Mouse (Mus musculus): Measurements from ENCODE around the gene Fbxl16. TPM values are rescaled to one million over a fixed set of nuclear protein-coding genes. Genes with fewer than 3 reads are reported as not detected.
"Not testable (repeated sequence)": the region's sequence is repeated elsewhere in the genome, so short reads cannot be mapped to it uniquely, and the experiment has no call there.

Gene Fbxl16
- total RNA-seq, 4 experiments from 2014 or later, result 0.27 to 1.0 (median 0.71) TPM

- no peak for DNase-seq (ENCODE audit: low spot score in 2 of 2)
Measured at GRCm38 (mm10) chr17:25795609-25796092, 13.2 kb upstream of the Fbxl16 start, which contains the start of gene AC134908.4. Gene AC134908.4 (minus strand): TSS chr17:25795659.

DNA sequence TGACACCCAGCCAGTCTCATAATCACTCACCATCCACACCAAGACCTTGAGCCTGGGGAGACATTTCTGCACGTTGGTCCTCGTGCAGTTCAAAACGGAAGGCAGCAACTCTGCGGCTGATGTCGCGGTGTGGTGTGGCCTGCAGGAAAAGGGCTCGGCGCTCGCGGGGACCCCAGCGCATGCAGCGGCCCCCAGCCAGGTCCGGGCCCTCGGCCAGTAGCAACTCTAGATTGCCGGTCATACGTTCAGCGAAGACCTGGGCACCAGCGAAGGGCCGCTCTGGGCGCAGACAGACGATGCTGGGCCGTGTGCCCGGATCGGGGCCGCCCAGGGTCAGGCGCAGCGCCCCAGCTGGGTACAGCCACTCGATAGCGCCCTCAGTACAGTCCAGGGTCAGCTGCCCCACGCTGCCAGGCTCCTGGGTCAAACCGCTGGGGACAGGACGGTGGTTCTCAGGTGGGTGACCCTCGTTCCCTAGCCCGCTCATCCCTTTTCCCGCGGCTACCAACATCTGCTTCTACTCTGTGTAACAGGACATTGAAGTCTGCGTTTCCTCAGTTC, 12.6 kb upstream of the Fbxl16 start:
- DNase-seq (ENCODE audit: low spot score in 2 of 2), result peak; percentile 57 to 69

GRCm38 (mm10) chr17:25796951-25797369, 11.9 kb upstream of the Fbxl16 start, which contains the start of gene Metrn:
Gene Metrn (minus strand): TSS chr17:25797136.
- DNase-seq (ENCODE audit: low spot score in 2 of 2), result peak; percentile 78 to 80

GRCm38 (mm10) chr17:25801029-25801428, 7.9 kb upstream of the Fbxl16 start:
- no peak for DNase-seq (ENCODE audit: low spot score in 2 of 2)

GRCm38 (mm10) chr17:25802825-25803517, 5.9 kb upstream of the Fbxl16 start:
- no peak for DNase-seq (ENCODE audit: low spot score in 2 of 2)

- DNase-seq (ENCODE audit: low spot score in 2 of 2), result no peak
Measured at GRCm38 (mm10) chr17:25806507-25806906, 2.4 kb upstream of the Fbxl16 start.

DNA sequence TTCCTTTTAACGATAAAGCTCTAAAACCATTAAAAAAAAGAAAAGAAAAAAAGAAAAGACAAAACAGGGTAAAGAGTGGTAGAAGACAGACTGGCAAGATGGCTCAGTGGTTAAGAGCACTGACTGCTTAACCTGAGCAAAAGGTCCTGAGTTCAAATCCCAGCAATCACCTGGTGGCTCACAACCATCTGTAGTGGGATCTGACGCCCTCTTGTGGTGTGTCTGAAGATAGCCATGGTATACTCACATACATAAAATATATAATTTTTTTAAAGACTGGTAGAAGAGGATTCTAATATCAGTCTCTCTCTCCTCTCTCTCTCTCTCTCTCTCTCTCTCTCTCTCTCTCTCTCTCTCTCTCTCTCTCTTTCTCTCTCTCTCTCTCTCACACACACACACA, 1.4 kb upstream of the Fbxl16 start:
- not testable (repeated sequence) for DNase-seq (ENCODE audit: low spot score in 2 of 2)

DNA sequence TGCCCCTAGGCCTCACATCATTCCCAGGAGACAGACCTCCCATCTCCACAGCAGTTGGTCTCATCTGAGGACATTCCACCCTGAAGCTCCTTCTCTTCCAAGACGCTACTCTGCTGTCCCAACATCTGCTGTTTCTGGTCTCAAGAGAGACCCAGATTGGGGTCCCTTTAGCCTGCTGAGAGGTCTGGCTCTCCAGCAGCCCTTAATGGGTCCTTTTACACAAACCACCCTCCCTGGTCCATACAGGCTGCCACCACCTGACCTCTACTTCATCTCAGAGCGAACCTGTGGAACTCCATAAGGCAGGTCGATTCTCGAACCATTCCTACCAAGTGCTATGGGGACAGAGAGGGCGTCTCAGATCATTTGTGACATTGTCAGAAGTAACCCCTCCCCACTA, 857 bp upstream of the Fbxl16 start:
- no peak for DNase-seq (ENCODE audit: low spot score in 2 of 2)

- no peak for DNase-seq (ENCODE audit: low spot score in 2 of 2)
Measured at GRCm38 (mm10) chr17:25809606-25810340, 888 bp downstream of the Fbxl16 start.

DNA sequence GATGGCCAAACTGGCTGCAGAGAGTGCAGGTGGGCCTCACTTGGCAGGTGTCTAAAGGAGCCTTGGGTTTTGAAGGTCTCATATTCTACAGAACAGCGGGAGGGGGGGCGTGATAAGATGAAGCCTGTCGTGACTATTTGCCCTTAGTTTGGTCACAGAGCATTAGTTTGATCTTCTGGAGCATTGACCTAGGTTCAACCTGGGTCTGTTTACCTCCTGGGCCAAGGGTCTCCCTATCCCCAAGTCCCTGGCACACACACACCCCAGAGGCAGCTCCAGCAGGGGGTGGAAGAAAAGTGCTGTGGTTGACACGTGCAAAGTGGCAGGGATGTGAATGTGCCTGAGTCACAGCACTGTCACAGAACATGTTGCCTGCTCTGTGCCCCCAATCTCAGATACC, 2.0 kb downstream of the Fbxl16 start:
- DNase-seq (ENCODE audit: low spot score in 2 of 2), result no peak

- peak in 1 of 2 experiments; percentile 55 for DNase-seq (ENCODE audit: low spot score in 2 of 2)
Measured at GRCm38 (mm10) chr17:25813471-25813870, 4.6 kb downstream of the Fbxl16 start.

DNA sequence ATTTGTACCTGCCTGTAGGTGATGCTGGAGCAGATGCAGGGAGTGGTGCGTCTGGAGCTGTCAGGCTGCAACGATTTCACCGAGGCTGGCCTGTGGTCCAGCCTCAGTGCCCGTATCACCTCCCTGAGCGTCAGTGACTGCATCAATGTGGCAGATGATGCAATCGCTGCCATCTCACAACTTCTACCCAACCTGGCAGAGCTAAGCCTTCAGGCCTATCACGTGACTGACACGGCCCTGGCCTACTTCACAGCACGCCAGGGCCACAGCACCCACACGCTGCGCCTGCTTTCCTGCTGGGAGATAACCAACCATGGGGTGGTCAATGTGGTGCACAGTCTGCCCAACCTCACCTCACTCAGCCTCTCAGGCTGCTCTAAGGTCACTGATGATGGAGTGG, 8.8 kb downstream of the Fbxl16 start:
- DNase-seq (ENCODE audit: low spot score in 2 of 2), result no peak

GRCm38 (mm10) chr17:25818851-25819780, 10.2 kb downstream of the Fbxl16 start:
- no peak for DNase-seq (ENCODE audit: low spot score in 2 of 2)

GRCm38 (mm10) chr17:25823452-25823851, 14.6 kb downstream of the Fbxl16 start, which contains the start of gene Wdr24:
Gene Wdr24 (plus strand): TSS chr17:25823627.
- peak in 1 of 2 experiments; percentile 57 for DNase-seq (ENCODE audit: low spot score in 2 of 2)

- DNase-seq (ENCODE audit: low spot score in 2 of 2), result no peak
Measured at GRCm38 (mm10) chr17:25824362-25825142, 15.7 kb downstream of the Fbxl16 start.

DNA sequence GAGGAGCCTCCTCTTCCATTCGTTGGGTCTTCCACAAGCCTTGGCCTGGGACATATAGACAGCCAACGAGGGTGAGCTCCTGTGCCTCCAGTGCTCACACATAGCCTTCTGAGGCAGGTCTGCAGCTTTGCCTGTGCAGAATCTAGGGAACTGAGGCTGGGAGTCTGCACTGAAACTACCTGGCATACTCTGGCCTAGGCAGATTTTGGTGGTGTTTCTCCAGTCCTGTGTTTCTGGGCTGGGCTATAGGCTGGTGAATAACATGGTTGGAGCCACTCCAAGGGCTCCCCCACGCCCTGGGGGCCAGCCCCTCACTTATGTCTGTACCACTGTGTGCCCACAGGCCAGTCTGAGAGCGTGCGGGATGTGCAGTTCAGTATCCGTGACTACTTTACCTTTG, 16.4 kb downstream of the Fbxl16 start:
- no peak for DNase-seq (ENCODE audit: low spot score in 2 of 2)

DNA sequence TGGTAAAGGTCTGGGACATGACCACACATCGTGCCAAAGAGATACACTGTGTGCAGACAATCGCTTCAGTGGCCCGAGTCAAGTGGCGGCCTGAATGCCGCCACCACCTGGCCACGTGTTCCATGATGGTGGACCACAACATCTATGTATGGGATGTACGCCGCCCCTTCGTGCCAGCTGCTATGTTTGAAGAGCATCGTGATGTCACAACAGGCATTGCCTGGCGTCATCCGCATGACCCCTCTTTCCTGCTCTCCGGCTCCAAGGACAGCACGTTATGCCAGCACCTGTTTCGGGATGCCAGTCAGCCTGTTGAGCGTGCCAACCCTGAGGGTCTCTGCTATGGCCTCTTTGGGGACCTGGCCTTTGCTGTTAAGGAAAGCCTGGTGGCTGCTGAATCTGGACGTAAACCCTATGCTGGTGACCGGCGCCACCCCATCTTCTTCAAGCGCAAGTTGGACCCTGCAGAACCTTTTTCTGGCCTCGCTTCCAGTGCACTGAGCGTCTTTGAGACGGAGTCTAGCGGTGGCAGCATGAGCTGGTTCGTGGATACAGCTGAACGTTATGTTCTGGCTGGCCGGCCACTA, 17.2 kb downstream of the Fbxl16 start:
- DNase-seq (ENCODE audit: low spot score in 2 of 2), result no peak

DNA sequence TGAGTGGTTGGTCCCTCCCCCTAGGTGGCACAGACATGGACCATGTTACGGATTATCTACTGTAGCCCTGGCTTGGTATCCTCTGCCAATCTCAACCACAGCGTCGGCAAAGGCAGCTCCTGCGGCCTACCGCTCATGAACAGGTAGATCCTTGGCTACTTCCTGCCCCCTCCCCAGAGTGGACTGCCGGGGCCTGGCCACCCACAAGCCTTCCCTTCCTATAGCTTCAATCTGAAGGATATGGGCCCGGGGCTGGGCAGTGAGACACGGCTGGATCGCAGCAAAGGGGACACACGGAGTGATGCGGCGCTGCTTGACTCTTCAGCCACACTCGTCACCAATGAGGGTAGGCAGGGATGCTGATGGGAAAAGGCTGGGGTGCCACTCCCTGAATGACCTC, 18.1 kb downstream of the Fbxl16 start:
- no peak for DNase-seq (ENCODE audit: low spot score in 2 of 2)

GRCm38 (mm10) chr17:25827546-25828222, 18.8 kb downstream of the Fbxl16 start:
- peak in 1 of 2 experiments; percentile 7 for DNase-seq (ENCODE audit: low spot score in 2 of 2)

Measured in gastrocnemius, adult 8-10 months (tissue).